Mouse (Mus musculus): ENCODE data around the gene Fam129b.

- no peak for TF ChIP-seq CTCF (IDR thresholded peaks at IDR 0.05; ENCODE audit: borderline replicate concordance, insufficient read depth, low read length)
- no peak for TF ChIP-seq POLR2A (IDR thresholded peaks at IDR 0.05; ENCODE audit: low read depth, low read length)
These were observed 3.7 kb downstream of the Fam129b start for GRCm38 (mm10) chr2:32879593-32879992.
